In genomic region chr1:86647517-86647916, GRCm38 (mm10) we compare ENCODE assay signal across 16 mouse cellular contexts.
DNase-seq lines count a peak whose midpoint lies in the region.
"Had no signal": no experiment of that assay in that cellular context is flagged by ENCODE, and none has a peak within 500 bp of the region (broad histone marks: within the 10 kb centered on the region; RNA-seq: fewer than 3 reads in every experiment).

No protein-coding gene starts in this region.

- DNase-seq in ES-CJ7 (ENCODE audit: low read depth, low spot score) (peak; percentile 94), R1 (ENCODE audit: low read depth, low spot score) (peak; percentile 67), ZHBTc4 (ENCODE audit: low read depth, low spot score) (peak; percentile 79)
- DNase-seq in lung, postnatal 14 days = no peak
- DNase-seq in lung, postnatal 25 days (ENCODE audit: low spot score) = no peak
- DNase-seq in frontal cortex, postnatal 25 days (ENCODE audit: low spot score in 2 of 2) = no peak
- DNase-seq: adrenal gland, adult 2 months; adrenal gland, postnatal 10 days; adrenal gland, postnatal 25 days; cerebellum, adult 11 months; cerebellum, adult 18-20 months; cerebellum, adult 9-10 months; cerebellum, postnatal 14 days; cerebellum, postnatal 36 days; embryo, embryonic 11 days; forebrain, postnatal 0 days had no signal

Comparison
In these comparisons a context has a peak if more than half of its experiments do, and no peak if none do; other contexts are left out.
1. DNase-seq: peak in ES-CJ7 (single experiment), R1 (single experiment) and ZHBTc4 (single experiment); none in lung, postnatal 14 days (single experiment), lung, postnatal 25 days (single experiment) and frontal cortex, postnatal 25 days (0 of 2).